Mouse (Mus musculus): ENCODE measurements around the gene Ptprd. TPM values are rescaled to one million over a fixed set of nuclear protein-coding genes. Genes with fewer than 3 reads are reported as not detected.

Gene Ptprd
- polyA plus RNA-seq, 1 experiment = 357 TPM

DNA sequence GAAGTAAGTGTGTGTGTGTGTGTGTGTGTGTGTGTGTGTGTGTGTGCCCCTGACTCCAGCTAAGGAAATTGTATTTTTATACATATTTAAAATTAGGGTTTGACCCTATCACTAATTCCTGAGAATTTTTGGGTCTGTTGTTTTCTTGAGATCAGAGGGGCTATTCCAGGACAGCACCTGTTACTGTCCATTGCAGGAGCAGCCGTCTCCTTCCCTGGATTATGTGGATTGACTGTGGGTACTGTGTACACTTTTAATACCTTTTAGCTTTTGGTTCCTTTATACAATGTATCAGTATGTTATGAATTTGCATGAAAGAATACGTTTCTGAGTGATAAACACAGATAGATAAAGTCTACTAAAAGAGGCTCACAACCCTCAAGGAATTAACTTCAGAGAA lies 1670.0 kb downstream of the Ptprd start:
- no peak for TF ChIP-seq POLR2A (IDR thresholded peaks at IDR 0.05; ENCODE audit: insufficient read depth, low read depth, low read length)
- no peak for TF ChIP-seq CTCF (IDR thresholded peaks at IDR 0.05; ENCODE audit: insufficient read depth, low read depth, low read length)
- H3K27ac ChIP-seq (ENCODE audit: insufficient read depth, low read depth, low read length) = no peak overlapping the region
- H3K4me1 ChIP-seq (ENCODE audit: control insufficient read depth, insufficient read depth, low read length) = no peaks in the 10 kb centered on the region
- H3K4me3 ChIP-seq (ENCODE audit: insufficient read depth, low read depth, low read length) = no peak overlapping the region
- 79% methylated on average over 2 of the region's 2 CpGs for WGBS

- Histone ChIP-seq H3K27ac (ENCODE audit: insufficient read depth, low read depth, low read length) (no peak overlapping the region), H3K4me1 (ENCODE audit: control insufficient read depth, insufficient read depth, low read length) (no peaks in the 10 kb centered on the region), H3K4me3 (ENCODE audit: insufficient read depth, low read depth, low read length) (no peak overlapping the region)
- TF ChIP-seq POLR2A (IDR thresholded peaks at IDR 0.05; ENCODE audit: insufficient read depth, low read depth, low read length) = no peak
- TF ChIP-seq CTCF (IDR thresholded peaks at IDR 0.05; ENCODE audit: insufficient read depth, low read depth, low read length) = no peak
- 70% methylated on average over 1 of the region's 1 CpGs for WGBS
These were observed 1678.8 kb downstream of the Ptprd start for GRCm38 (mm10) chr4:76532926-76533325.

DNA sequence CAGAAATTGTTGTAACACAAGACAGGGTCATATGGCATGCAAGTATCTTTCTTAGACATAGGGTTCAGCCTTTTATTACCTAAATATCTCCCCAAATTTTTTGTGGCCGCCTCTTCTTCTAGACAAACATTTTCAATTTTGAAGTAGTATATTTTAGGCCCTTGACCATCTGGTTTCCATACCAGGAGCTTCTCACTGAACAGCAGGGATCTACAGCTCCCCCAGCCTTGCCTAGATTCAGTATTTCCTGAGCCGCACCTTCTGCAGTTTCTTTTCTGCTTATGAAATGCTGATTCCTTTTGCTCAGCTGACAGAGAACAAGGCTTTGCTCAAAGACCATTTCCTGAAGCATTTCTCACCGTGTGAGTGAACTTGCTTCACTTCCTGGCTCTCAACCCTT lies 1686.5 kb downstream of the Ptprd start:
- H3K4me3 ChIP-seq (ENCODE audit: insufficient read depth, low read depth, low read length) = no peak overlapping the region
- H3K4me1 ChIP-seq (ENCODE audit: control insufficient read depth, insufficient read depth, low read length) = no peaks in the 10 kb centered on the region
- no peak for TF ChIP-seq CTCF (IDR thresholded peaks at IDR 0.05; ENCODE audit: insufficient read depth, low read depth, low read length)
- no peak for TF ChIP-seq POLR2A (IDR thresholded peaks at IDR 0.05; ENCODE audit: insufficient read depth, low read depth, low read length)
- no peak overlapping the region for H3K27ac ChIP-seq (ENCODE audit: insufficient read depth, low read depth, low read length)
- WGBS = 79% methylated on average over 3 of the region's 3 CpGs

DNA sequence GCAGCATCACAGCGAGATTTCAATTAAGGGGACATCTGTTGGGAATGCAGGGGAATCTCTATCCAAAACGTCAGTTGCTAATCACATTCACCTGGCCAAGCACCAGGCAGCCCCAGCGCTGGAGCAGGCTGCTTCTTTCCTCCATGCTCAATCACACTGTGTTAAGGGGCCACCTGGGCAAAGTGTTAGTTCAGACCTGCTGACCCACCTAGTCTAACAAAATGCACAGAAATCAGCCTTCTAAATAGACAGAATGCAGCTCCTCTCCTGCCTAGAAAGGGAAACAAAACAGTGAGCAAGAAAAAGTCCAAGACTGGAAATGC lies 1708.5 kb downstream of the Ptprd start:
- no peak overlapping the region for H3K27ac ChIP-seq (ENCODE audit: insufficient read depth, low read depth, low read length)
- no peak overlapping the region for H3K4me3 ChIP-seq (ENCODE audit: insufficient read depth, low read depth, low read length)
- WGBS = 50% methylated on average over 3 of the region's 3 CpGs
- TF ChIP-seq CTCF (IDR thresholded peaks at IDR 0.05; ENCODE audit: insufficient read depth, low read depth, low read length) (no peak), POLR2A (IDR thresholded peaks at IDR 0.05; ENCODE audit: insufficient read depth, low read depth, low read length) (no peak)
- no peaks in the 10 kb centered on the region for H3K4me1 ChIP-seq (ENCODE audit: control insufficient read depth, insufficient read depth, low read length)

DNA sequence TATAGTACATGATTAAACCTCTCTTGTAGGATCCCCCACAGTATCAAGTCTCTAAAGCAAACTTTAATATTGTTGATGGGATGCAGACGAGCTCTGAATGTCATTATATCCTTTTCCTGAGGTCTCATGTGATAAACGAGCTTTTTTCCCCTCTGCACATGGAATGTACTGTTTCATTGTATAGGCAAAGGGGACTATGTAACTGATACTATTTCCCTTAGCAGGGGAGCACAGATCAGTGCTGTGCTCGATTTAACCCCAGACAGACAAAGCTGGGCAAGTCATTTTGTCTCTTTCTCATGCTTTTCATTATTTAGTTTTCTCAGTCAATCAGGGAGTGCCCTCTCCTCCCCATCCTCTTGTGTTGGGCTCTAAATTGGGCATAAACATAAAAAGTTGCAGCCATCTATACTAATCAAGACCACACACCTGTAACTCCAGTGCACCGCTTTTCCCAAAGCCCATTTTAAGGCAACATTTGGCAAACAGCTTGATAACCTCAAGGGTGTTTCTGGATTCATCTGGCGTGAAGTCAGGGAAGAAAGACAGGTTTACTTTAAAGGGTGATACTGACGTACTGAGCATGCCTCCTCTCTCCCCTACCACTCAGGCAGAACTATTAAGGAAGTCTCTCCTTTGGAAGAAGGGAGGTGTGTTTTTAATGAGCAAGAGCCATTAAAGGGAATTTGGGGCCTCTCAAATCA lies 1709.0 kb downstream of the Ptprd start:
- WGBS = 71% methylated on average over 6 of the region's 6 CpGs
- Histone ChIP-seq H3K4me3 (ENCODE audit: insufficient read depth, low read depth, low read length) (no peak overlapping the region), H3K27ac (ENCODE audit: insufficient read depth, low read depth, low read length) (no peak overlapping the region), H3K4me1 (ENCODE audit: control insufficient read depth, insufficient read depth, low read length) (no peaks in the 10 kb centered on the region)
- TF ChIP-seq POLR2A (IDR thresholded peaks at IDR 0.05; ENCODE audit: insufficient read depth, low read depth, low read length) (no peak), CTCF (IDR thresholded peaks at IDR 0.05; ENCODE audit: insufficient read depth, low read depth, low read length) (no peak)

- TF ChIP-seq POLR2A (IDR thresholded peaks at IDR 0.05; ENCODE audit: insufficient read depth, low read depth, low read length) = no peak
- no peak for TF ChIP-seq CTCF (IDR thresholded peaks at IDR 0.05; ENCODE audit: insufficient read depth, low read depth, low read length)
- WGBS = 81% methylated on average over 3 of the region's 3 CpGs
- Histone ChIP-seq H3K4me1 (ENCODE audit: control insufficient read depth, insufficient read depth, low read length) (no peaks in the 10 kb centered on the region), H3K4me3 (ENCODE audit: insufficient read depth, low read depth, low read length) (no peak overlapping the region), H3K27ac (ENCODE audit: insufficient read depth, low read depth, low read length) (no peak overlapping the region)
These were observed 1725.9 kb downstream of the Ptprd start for GRCm38 (mm10) chr4:76485848-76486247.

GRCm38 (mm10) chr4:76468366-76469100 lies 1743.2 kb downstream of the Ptprd start:
- Histone ChIP-seq H3K27ac (ENCODE audit: insufficient read depth, low read depth, low read length) (no peak overlapping the region), H3K4me1 (ENCODE audit: control insufficient read depth, insufficient read depth, low read length) (no peaks in the 10 kb centered on the region), H3K4me3 (ENCODE audit: insufficient read depth, low read depth, low read length) (no peak overlapping the region)
- TF ChIP-seq POLR2A (IDR thresholded peaks at IDR 0.05; ENCODE audit: insufficient read depth, low read depth, low read length) (no peak), CTCF (IDR thresholded peaks at IDR 0.05; ENCODE audit: insufficient read depth, low read depth, low read length) (no peak)
- WGBS = 84% methylated on average over 3 of the region's 3 CpGs

- WGBS = 84% methylated on average over 1 of the region's 1 CpGs
- TF ChIP-seq POLR2A (IDR thresholded peaks at IDR 0.05; ENCODE audit: insufficient read depth, low read depth, low read length) (no peak), CTCF (IDR thresholded peaks at IDR 0.05; ENCODE audit: insufficient read depth, low read depth, low read length) (no peak)
- no peak overlapping the region for H3K4me3 ChIP-seq (ENCODE audit: insufficient read depth, low read depth, low read length)
These were observed 1747.1 kb downstream of the Ptprd start for GRCm38 (mm10) chr4:76464682-76465081.

DNA sequence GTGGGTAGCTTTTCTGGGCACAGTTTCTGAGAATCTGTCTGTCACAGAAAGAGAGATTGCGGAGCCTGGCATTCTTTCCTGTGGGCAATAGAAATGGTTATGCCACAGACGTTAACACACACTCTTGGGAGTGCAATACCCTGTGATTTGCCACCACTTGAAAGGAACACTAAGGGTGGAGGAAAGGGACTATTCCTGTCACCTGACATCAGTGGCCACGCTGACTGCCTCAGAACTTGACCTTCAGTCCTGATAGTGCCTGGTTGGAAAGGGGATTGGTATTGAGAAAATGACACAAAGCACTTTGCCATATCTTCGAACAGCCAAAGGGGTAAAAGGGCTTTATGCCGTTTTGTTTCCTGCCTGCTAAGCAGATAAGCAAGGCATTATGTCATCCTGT lies 1750.4 kb downstream of the Ptprd start:
- no peak overlapping the region for H3K4me3 ChIP-seq (ENCODE audit: insufficient read depth, low read depth, low read length)
- no peaks in the 10 kb centered on the region for H3K4me1 ChIP-seq (ENCODE audit: control insufficient read depth, insufficient read depth, low read length)
- no peak overlapping the region for H3K27ac ChIP-seq (ENCODE audit: insufficient read depth, low read depth, low read length)
- TF ChIP-seq CTCF (IDR thresholded peaks at IDR 0.05; ENCODE audit: insufficient read depth, low read depth, low read length) (no peak), POLR2A (IDR thresholded peaks at IDR 0.05; ENCODE audit: insufficient read depth, low read depth, low read length) (no peak)
- 67% methylated on average over 5 of the region's 5 CpGs for WGBS

More at GRCm38 (mm10) chr4:76464682-76465081, 1747.1 kb downstream of the Ptprd start:
- Histone ChIP-seq H3K4me1 (ENCODE audit: control insufficient read depth, insufficient read depth, low read length) (no peaks in the 10 kb centered on the region), H3K27ac (ENCODE audit: insufficient read depth, low read depth, low read length) (no peak overlapping the region)

Measured in olfactory bulb, adult 2 months (tissue).